Mouse (Mus musculus): Measurements from ENCODE around the gene Aasdh.
"Not testable (repeated sequence)": the region's sequence is repeated elsewhere in the genome, so short reads cannot be mapped to it uniquely, and the experiment has no call there.

Aasdh gene

DNA sequence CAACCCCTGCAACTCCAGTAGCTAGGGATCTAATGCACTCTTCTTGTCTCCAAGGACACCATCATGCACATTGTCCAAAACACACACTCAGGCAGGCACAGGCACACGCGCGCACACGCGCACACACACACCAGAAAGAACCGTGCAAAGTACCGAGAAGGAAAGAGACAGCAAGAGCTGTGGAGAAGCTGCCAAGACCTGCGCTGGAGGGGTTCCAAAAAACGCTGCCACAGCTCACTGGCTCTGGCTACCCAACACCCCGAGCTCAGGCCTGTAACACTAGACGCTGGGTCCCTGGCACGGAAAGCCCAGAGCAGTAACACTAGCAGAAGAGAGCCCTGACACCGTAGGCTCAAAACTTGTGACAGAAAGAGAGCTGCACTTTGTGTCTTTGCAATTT is 18.1 kb upstream of the Aasdh start:
- in situ Hi-C loops (cut with MboI; ENCODE audit: low pct_unique_long_range_greater_than_20kb in 1 of 2, low sequenced_read_pairs in 2 of 2, unreplicated experiment in 1 of 2), result no loop called here

DNA sequence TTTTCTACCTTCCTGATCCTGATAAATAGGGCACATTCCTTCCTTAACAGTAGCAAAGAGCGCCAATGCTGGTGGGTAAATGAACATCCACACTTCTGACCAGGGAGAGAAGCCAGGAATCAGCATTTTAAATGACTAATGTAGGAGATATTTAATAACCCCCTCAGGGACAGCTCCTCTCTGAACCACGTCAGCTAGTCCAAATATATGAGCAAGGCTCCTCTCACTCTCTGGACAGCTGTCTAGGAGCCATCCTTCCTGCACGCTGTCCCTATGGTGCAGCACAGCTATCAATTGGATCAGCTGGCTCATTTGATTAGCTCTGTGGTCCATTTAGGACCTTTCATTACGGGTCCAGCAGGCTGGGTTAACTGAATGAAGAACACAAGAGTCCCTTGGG is 17.5 kb upstream of the Aasdh start:
- in situ Hi-C loops (cut with MboI; ENCODE audit: low pct_unique_long_range_greater_than_20kb in 1 of 2, low sequenced_read_pairs in 2 of 2, unreplicated experiment in 1 of 2), result no loop called here

DNA sequence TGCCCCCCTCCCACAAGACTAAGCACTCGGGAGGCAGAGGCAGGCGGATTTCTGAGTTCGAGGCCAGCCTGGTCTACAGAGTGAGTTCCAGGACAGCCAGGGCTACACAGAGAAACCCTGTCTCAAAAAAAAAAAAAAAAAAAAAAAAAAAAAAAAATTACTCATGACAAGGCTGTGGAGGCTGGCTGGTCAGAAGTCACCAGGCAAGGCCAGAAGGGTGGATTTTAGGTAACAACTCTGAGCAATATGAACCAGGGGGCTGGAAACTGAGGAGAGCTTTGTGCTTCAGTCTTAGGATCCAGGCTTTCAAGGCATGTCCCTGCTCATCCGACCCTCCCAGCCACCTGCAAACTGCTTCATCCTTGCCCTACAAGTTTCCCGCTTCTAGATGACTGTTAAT is 7.2 kb upstream of the Aasdh start:
- in situ Hi-C loops (cut with MboI; ENCODE audit: low pct_unique_long_range_greater_than_20kb in 1 of 2, low sequenced_read_pairs in 2 of 2, unreplicated experiment in 1 of 2), result not testable (repeated sequence)

DNA sequence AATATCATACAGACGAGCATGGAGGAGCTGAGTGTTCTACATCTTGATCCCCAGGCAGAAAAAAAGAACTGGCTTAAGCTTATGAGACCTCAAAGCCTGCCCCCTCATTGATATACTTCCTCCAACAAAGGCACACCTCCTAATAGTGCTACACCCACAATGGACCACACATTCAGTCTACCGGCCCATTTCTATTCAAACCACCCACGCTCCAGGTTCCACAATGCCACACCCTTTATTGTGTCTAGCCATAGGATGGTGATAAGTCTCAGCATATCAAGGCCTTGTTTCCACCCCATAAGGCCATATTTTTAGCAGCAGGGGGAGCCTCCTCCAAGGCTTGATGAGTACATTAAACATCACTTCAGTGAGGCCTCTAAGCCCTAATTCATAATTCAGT is 5.5 kb upstream of the Aasdh start:
- in situ Hi-C loops (cut with MboI; ENCODE audit: low pct_unique_long_range_greater_than_20kb in 1 of 2, low sequenced_read_pairs in 2 of 2, unreplicated experiment in 1 of 2), result no loop called here

DNA sequence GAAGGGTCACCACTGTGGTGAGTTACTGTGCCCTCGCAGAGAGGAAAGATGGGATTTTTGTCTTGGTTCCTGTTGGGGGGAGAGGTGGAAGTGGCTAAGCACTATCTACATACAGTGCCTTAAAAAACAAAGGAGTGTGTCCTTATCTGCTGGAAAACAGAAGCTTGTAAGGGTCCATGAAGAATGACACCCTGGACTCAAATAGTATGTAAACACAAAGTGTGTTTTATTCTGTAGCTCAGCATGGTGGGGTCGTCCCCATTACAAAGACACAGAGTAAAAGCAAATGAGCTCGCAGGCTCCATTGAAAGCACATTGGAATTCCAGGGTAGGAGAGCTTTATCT is 813 bp upstream of the Aasdh start:
- in situ Hi-C loops (cut with MboI; ENCODE audit: low pct_unique_long_range_greater_than_20kb in 1 of 2, low sequenced_read_pairs in 2 of 2, unreplicated experiment in 1 of 2), result no loop called here

DNA sequence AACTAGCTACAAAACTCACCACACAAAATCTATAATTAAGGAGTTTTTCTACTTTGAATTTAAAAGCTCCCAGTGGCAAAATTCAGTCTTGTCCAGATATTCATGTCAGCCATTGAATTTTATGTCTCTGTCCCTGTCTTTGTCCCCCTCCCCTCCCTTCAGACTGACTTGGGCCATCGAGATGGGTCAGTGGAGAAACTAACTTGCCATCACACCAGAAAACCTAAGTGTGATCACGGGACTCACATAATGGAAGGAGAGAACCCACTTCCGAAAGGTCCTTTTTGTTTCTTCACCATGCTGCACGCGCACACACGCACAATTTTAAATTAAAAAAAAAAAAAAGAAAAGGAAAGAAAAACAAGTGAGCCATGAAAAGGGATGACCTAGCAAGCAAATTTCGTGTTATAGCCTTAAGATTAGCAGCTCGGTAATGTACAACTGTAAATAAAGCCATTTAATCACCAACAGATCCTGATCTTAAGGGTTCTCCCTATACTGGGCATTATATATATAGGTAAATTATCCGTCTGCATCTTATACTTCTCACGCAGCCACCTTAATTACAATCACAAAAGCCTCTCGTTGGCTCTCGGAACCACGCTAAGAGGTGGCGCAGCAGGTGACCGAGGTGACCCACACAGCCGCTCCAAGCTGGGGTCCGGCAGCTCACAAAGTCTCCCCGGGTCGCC is 455 bp downstream of the Aasdh start:
- in situ Hi-C loops (cut with MboI; ENCODE audit: low pct_unique_long_range_greater_than_20kb in 1 of 2, low sequenced_read_pairs in 2 of 2, unreplicated experiment in 1 of 2), result no loop called here

DNA sequence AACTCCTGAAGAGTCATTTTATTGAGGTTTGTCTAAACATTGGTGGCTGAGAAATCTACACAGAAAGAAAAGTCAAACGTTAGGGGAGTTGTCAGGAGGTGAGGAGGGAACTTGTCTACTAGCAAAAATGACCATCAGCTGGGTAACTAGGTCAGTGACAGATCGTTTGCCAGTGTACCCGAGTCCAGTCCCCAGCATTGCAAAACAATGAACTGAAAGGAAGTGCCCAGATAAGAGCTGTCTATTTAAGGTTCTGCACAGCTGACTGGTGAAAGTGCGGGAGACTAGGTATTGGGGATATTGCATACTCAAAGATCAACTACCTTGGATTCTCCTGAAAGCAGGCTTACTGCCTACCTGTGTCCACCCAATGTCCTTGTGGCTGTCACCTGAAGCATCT is 3.2 kb downstream of the Aasdh start:
- in situ Hi-C loops (cut with MboI; ENCODE audit: low pct_unique_long_range_greater_than_20kb in 1 of 2, low sequenced_read_pairs in 2 of 2, unreplicated experiment in 1 of 2), result no loop called here

DNA sequence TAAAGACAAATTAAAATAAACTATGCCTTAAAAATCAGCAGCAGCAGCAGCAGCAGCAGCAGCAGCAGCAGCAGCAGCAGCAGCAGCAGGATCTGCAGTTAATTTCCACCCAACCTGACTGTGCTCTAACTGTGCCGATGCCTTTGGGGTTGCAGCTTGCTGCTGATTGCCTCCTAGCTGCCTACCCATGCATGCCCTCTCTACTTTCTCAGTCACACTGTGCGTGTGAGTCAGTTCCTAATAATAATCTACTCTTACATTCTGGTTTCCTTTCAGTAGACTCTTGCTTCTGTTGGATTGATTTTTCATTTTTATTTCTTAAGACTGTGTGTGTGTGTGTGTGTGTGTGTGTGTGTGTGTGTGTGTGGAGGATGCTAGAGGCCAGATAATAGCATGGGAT is 12.2 kb downstream of the Aasdh start:
- in situ Hi-C loops (cut with MboI; ENCODE audit: low pct_unique_long_range_greater_than_20kb in 1 of 2, low sequenced_read_pairs in 2 of 2, unreplicated experiment in 1 of 2), result no loop called here

DNA sequence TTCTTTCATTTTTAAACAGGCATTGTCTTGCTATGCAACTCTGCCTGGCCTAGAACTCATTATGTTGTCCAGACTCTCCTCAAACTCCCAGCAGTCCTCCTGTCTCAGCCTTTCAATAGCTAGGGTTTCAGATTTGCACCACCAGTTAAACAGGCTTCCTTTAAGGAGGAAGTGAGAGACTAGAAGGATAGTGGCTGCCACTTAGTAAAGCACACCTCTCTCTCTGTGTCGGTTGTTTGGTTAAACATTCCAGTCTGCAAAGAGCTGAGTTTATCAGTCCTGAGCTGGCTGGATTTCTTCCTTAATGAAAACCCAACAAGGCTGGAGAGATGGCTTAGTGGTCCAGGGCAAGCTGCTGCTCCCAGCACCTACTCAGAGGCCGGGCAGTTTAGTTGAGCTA is 12.7 kb downstream of the Aasdh start:
- in situ Hi-C loops (cut with MboI; ENCODE audit: low pct_unique_long_range_greater_than_20kb in 1 of 2, low sequenced_read_pairs in 2 of 2, unreplicated experiment in 1 of 2), result no loop called here

DNA sequence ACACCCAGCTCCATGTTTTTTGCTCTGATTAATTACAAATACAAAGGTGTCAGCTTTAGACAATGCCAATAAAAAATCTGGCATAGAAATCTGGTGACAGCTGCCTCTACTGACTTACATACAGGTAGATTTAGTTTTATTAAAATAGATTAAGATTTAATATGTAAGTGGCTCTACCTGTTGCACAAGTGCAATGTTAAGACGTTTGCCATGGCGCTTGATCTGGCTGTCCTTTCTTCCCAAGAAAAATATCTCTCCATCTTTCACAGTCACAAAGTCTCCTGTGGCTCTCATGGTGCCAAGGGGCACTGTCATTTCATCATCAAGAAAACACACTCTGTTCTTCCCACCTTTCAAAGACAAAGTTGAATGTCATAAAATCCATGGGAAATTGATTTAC is 18.3 kb downstream of the Aasdh start:
- in situ Hi-C loops (cut with MboI; ENCODE audit: low pct_unique_long_range_greater_than_20kb in 1 of 2, low sequenced_read_pairs in 2 of 2, unreplicated experiment in 1 of 2), result no loop called here

DNA sequence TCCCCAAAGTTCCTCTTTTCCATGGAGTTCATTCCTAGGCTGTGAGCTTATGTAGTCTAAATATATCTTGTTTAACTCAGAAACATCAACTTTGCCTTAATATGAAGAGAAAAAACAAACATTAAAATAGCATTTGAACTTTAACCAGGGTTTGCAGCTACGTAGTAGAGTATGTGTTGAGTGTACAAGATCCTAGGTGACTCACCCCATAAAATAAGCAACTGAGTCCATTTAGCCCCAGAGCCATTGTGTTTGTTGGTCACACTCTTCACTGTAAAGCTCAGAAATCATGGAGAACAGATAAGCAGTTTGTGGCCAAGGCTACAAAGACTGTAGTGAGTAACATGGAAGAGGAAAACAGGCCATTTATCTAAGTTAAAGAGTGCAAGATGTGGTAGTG is 21.2 kb downstream of the Aasdh start:
- in situ Hi-C loops (cut with MboI; ENCODE audit: low pct_unique_long_range_greater_than_20kb in 1 of 2, low sequenced_read_pairs in 2 of 2, unreplicated experiment in 1 of 2), result no loop called here

DNA sequence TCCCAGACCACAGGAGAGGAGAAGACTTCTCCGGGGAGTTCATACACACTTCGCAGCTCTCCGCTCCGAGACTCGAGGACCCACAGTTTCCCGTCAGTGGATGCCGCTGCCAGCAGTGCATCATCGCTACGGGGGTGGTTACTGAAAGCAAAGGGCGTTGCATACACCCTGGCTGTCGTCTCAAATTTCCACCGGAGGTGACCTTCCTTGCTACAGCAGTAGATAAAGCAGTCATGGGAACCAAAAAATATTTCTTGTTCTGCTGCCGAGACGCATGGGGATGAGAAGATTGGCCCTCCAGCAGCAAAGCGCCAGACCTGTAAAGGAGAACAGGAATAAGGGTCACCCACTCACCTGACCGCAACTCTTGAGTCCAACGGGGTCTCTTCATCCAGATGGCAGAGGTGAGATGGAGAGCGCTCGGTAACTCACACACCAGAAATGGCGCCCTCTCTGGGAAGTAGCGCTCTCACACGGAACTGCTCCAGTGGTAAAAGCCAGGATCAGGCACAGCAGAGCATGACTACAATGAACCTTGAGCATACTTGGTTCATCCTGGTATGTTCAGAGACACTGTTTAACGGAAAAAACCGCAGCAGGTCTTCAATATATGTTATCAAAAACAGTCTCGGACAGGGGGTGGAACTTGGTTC is 29.1 kb downstream of the Aasdh start:
- in situ Hi-C loops (cut with MboI; ENCODE audit: low pct_unique_long_range_greater_than_20kb in 1 of 2, low sequenced_read_pairs in 2 of 2, unreplicated experiment in 1 of 2), result no loop called here

DNA sequence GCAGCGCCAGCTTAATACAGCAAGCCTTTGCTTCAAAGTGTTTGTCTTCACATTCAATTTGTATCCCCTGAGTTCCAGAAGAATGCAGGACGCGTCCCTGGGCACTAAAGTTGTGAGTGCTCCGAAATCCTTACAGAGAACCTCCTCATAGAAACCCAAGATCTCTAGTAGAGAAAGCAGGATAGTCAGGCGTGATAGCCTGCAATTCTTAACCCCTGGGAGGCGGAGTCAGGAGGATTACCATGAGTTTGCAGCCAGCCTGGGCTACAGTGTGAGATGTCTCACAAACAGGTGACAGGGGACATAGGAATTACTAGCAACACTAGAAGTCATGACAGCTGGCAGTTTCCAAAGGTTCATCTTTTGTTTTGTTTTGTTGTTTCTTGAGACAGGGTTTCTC is 35.8 kb downstream of the Aasdh start:
- in situ Hi-C loops (cut with MboI; ENCODE audit: low pct_unique_long_range_greater_than_20kb in 1 of 2, low sequenced_read_pairs in 2 of 2, unreplicated experiment in 1 of 2), result no loop called here

DNA sequence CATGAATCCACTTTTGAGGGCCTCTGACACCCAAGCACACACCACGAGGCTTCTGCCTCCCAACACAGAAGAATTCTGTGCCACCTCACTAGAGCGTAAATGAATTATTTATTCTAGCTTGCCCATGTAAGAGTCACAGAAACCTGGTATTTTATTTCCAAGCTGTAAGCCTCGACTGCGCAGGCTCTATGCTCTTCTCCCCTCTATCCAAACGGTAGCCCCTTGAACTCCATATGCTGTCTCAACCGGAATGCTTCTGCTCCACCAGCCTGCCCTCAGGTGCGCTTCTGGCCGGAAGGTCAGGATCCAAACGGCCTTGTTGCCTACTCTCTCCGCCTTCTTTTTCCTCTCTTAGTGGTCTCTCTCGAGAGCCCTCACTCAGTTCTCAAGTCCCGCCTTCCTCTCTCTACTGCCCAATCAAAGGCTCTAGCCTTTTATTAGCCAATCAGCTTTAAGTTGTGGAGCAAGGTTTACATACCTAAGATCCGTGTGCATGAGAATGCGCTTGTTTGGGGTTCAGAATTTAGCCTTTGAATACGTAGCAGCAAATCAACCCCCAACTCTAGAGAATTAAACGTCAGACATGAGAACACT is 36.5 kb downstream of the Aasdh start:
- in situ Hi-C loops (cut with MboI; ENCODE audit: low pct_unique_long_range_greater_than_20kb in 1 of 2, low sequenced_read_pairs in 2 of 2, unreplicated experiment in 1 of 2), result no loop called here

DNA sequence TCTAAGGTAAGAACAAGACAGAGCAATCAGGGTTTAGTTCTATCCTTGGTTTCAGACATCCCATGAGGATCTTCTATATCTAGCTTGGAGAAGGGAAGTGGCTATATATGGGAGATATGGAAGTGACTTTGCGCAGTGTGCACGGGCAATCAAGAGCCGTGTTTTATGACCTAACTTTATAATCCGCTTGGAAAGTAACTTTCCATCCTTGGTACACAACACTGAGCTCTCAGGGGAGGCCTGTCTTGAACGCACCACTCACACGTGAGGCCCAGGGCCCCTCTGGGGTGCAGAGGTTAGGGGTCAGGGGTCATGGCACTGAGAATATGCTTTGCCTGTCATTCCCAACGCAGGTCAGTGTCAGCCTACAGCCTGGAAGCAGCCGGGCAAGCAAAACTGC is 38.5 kb downstream of the Aasdh start:
- in situ Hi-C loops (cut with MboI; ENCODE audit: low pct_unique_long_range_greater_than_20kb in 1 of 2, low sequenced_read_pairs in 2 of 2, unreplicated experiment in 1 of 2), result no loop called here

DNA sequence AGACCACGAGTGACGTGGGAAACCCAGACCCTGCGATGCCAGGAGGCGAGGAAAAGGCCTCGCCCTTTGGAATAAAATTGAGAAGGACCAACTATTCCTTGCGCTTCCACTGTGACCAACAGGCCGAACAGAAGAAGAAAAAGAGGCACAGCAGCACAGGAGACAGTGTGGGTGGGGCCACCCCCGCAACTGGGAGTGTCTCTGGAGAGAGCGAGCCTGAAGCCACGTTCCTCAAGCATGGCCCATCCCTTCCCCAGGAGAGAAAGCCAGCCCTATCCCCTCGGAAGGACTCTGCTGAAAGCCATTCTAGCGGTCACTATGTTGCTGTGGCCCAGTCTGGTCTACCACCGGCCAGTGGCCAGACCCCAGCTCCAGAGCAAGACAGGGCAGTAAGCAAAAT is 46.9 kb downstream of the Aasdh start:
- in situ Hi-C loops (cut with MboI; ENCODE audit: low pct_unique_long_range_greater_than_20kb in 1 of 2, low sequenced_read_pairs in 2 of 2, unreplicated experiment in 1 of 2), result no loop called here

DNA sequence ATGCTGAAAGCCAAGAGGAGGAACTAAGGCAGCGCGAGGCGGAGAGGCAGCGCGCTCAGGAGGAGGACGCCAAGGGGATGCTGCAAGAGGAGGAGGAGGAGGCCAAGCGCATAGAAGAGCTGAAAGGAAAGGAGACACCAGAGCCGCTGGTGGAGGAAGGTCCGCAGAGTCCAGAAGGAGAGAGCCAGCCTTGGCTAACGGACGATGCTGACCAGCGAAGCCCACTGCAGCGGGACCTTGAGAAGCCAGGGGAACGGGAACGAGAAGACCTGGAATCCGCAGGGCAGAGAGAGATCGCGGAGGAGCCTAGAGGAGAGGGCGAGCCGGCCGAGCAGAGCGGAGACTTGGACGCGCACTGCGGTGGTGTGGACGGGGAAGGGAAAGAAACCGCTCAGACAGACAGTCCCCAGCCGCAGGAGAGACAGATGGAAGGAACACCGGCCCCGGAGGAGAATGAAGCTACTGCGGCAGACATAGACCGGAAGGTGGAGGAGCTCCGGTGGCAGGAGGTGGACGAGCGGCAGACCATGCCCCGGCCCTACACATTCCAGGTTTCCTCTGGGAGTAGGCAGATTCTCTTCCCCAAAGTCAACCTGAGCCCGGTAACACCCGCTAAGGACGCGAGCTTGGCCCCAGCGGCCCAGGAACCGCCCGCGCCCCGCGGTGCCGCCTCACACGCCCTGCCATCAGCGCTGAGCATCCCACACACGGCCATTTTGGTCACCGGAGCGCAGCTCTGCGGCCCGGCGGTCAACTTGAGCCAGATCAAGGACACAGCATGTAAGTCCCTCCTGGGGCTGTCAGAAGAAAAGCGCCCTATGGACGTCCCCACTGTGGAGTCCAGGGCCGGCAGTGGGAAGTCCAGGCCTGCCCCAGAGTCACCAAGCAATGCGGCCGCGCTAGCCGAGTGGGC is 48.0 kb downstream of the Aasdh start:
- in situ Hi-C loops (cut with MboI; ENCODE audit: low pct_unique_long_range_greater_than_20kb in 1 of 2, low sequenced_read_pairs in 2 of 2, unreplicated experiment in 1 of 2), result no loop called here

DNA sequence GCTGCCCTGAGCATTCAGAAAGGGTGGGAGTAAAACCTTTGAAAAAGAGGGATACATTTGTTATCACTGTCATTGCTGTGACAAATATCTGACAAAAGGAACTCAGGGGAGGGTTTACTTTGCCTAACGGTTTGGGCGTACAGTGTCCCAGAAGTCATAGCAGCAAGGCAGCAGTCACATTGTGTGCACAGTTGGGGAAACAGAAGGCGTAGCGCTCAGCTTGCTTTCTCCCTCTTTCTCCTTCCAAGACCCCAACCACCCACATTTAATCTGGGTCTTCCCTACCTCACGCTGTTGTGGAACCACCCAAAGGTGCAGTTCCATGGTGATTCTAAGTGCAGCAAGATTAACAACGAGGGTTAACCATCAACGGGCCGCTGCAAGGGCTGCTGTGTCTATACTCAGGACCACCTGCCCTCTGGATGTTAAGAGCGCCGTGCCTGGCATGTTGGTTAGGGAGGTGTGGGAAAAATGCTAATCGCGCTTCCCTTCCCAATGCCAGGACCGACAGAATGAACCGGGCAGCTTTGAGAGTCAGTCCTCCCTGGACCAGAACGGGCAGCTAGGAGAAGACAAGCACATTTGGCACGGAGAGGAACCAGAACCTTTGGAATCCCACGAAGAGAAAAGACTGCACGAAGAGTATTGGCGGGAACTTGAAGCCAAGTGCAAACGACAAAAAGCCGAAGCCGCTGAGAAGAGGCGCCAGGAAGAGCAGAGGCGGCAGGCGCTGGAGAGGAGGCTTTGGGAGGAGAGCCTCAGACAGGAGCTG is 49.3 kb downstream of the Aasdh start:
- in situ Hi-C loops (cut with MboI; ENCODE audit: low pct_unique_long_range_greater_than_20kb in 1 of 2, low sequenced_read_pairs in 2 of 2, unreplicated experiment in 1 of 2), result no loop called here

DNA sequence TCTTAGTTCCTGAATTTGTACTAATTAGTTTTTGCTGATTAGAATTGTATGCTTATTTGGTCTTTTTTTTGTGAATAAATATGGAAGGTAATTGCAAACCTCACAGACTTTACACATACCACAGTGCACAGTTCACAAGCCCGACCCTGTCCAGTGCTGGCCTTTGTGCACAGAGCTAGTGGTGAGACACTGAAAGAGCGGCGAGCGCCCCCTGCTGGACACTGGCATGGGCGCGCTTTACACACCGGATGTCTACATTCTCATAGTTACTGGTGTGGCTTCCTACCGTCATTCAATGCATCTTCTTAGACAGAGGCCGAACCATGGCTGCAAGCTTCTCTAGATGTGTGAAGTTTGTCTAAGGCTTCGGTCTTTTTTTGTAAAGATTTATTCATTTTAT is 51.8 kb downstream of the Aasdh start:
- in situ Hi-C loops (cut with MboI; ENCODE audit: low pct_unique_long_range_greater_than_20kb in 1 of 2, low sequenced_read_pairs in 2 of 2, unreplicated experiment in 1 of 2), result loop anchor here in 1 of 2 experiments (5.0 kb wide), 1 partner anchor 86 kb away; no protein-coding TSS in a partner anchor

Measured in mouse embryonic stem cell (cell line).